Mouse (Mus musculus): ENCODE measurements around the gene Edc4. TPM values are rescaled to one million over a fixed set of nuclear protein-coding genes. Genes with fewer than 3 reads are reported as not detected.
"Not testable (repeated sequence)": the region's sequence is repeated elsewhere in the genome, so short reads cannot be mapped to it uniquely, and the experiment has no call there.

Edc4 gene
- 10 to 100 TPM; 19.7 TPM for total RNA-seq (2021)
- long read RNA-seq, experiment 1, full-length matches to known transcripts, result 34 of 66 reads
- long read RNA-seq, experiment 1, partial matches to known transcripts, result 7 of 66 reads
- long read RNA-seq, experiment 1, other reads (novel, unspliced or antisense), result 25 of 66 reads
- long read RNA-seq, experiment 2, full-length matches to known transcripts, result 24 of 46 reads
- long read RNA-seq, experiment 2, partial matches to known transcripts, result 1 of 46 reads
- long read RNA-seq, experiment 2, other reads (novel, unspliced or antisense), result 21 of 46 reads

- H3K4me3 ChIP-seq, result peak within 1 kb of the TSS; percentile 74
- intact Hi-C loops (cut with DNase I), result no loop called here
- TF ChIP-seq CTCF (IDR thresholded peaks at IDR 0.05), result no peak
- H3K27ac ChIP-seq, result peak within 1 kb of the TSS; percentile 94
- DNase-seq, result peak; percentile 89
These were observed at the start of gene Edc4 for GRCm38 (mm10) chr8:105880754-105881520. TSS of gene Edc4 (plus strand) at chr8:105880881.

- H3K4me3 ChIP-seq; intact Hi-C loops (cut with DNase I); DNase-seq; H3K27ac ChIP-seq: not testable (repeated sequence)
These were observed 46.9 kb upstream of the Edc4 start for GRCm38 (mm10) chr8:105833740-105834139.

DNA sequence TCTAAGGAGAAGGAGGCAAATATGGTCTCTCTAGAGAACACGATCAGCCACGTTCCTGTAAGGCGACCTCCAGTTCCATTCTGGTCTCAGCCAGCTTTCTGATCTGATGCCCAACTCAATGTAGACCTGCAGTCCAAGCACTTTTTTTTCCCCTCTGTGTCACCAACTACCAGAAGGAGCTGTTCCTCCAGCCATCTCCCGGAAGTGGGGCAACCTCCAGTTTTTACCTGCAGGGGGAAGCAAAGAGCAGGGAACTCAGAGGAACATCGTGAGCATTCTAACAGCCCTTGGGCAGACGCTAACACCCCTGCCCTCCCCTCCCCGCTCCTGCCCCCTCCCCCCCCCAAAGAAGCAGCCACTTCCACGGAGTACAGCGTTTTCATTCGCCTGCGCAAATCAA is 45.4 kb upstream of the Edc4 start:
- Histone ChIP-seq H3K27ac (peak overlapping the region; percentile 50), H3K4me3 (no peak overlapping the region)
- peak; percentile 84 for DNase-seq
- TF ChIP-seq CTCF (IDR thresholded peaks at IDR 0.05), result peak; percentile 82
- intact Hi-C loops (cut with DNase I), result loop anchor here (1.0 to 5.0 kb wide), 2 partner anchors 95 to 187 kb away; no protein-coding TSS in a partner anchor

DNA sequence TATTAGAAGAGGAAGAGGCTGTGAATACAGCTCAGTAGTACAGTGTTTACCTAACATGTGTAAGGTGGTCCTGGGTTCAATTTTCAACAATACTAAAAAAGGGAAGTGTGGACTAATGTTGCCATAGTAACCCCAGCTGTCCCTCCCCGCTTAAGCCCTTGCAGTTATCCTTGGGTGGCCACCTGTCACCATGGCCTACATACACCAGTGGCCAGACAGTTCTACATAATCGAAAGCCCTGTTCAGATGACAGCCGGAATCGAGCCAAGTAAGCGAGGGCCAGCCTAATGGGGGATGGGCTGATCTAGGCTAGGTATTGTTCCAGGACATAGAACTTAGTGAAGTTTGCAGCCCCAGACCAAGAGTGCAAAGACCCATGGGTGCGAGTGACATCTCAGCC is 43.7 kb upstream of the Edc4 start:
- intact Hi-C loops (cut with DNase I), result loop anchor here (5.0 kb wide), 1 partner anchor 185 kb away; no protein-coding TSS in a partner anchor

DNA sequence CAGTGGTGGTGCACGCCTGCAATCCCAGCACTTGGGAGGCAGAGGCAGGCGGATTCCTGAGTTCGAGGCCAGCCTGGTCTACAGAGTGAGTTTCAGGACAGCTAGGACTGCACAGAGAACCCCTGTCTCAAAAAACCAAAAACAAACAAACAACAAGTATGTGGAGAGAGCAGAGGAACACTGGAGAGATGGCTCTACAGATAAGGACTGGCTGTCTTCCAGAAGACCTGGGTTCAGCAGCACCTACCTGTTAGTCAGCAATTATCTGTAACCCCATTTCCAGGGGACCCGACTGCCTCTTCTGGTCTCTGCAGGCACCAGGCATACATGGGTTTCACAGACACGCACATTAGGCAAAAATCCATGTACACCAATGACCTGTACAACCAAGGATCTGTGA is 41.5 kb upstream of the Edc4 start:
- TF ChIP-seq CTCF (IDR thresholded peaks at IDR 0.05), result no peak
- Histone ChIP-seq H3K27ac (no peak overlapping the region), H3K4me3 (no peak overlapping the region)
- no peak for DNase-seq
- intact Hi-C loops (cut with DNase I), result loop anchor here (5.0 kb wide), 1 partner anchor 183 kb away; no protein-coding TSS in a partner anchor

More for the DNA sequence above, 43.7 kb upstream of the Edc4 start:
- H3K4me3 ChIP-seq, result no peak overlapping the region
- H3K27ac ChIP-seq, result no peak overlapping the region
- DNase-seq, result no peak
- TF ChIP-seq CTCF (IDR thresholded peaks at IDR 0.05), result no peak

GRCm38 (mm10) chr8:105846678-105847077 is 34.0 kb upstream of the Edc4 start:
- H3K27ac ChIP-seq, result no peak overlapping the region
- H3K4me3 ChIP-seq, result no peak overlapping the region
- intact Hi-C loops (cut with DNase I), result no loop called here
- no peak for TF ChIP-seq CTCF (IDR thresholded peaks at IDR 0.05)
- DNase-seq, result no peak

DNA sequence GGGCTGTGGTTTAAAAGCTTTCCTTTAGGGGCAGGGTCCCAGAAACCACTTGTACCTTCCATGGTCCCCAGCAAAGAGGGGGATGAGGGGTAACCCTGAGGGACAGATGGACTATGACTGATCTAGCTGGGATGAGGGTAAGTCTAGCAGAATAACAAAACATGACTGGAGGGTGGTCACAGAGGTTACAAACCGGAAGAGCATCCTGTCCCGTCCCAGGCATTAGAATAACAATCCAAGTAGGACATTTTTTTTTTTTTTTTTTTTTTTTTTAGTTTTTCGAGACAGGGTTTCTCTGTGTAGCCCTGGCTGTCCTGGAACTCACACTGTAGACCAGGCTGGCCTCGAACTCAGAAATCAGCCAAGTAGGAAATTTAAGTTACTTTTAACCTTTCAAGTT is 30.7 kb upstream of the Edc4 start:
- no peak for TF ChIP-seq CTCF (IDR thresholded peaks at IDR 0.05)
- Histone ChIP-seq H3K4me3 (no peak overlapping the region), H3K27ac (no peak overlapping the region)
- no peak for DNase-seq
- intact Hi-C loops (cut with DNase I), result loop anchor here (5.0 kb wide), 2 partner anchors 52 to 82 kb away; partner anchors contain the start of genes Ctrl and Pskh1

DNA sequence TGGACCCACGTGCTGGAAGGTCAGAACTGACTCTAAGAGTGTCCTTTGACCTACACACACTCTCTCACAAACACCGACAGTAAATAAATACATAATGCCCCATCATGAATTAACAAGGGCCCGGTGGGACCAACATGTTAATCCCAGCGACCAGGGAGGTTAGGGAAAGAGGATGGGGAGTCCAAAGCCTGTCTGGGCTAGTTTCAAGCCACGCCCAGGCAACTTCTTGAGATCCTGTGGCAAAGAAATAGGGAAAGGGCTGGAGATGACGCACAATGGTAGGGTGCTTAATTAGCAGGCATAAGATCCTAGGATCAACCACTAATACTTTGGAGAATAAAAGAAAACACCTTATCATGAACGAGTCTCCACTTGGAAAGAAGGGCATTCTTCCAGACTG is 30.1 kb upstream of the Edc4 start:
- TF ChIP-seq CTCF (IDR thresholded peaks at IDR 0.05), result no peak
- DNase-seq, result no peak
- no peak overlapping the region for H3K4me3 ChIP-seq
- intact Hi-C loops (cut with DNase I), result loop anchor here (5.0 kb wide), 2 partner anchors 52 to 82 kb away; partner anchors contain the start of genes Ctrl and Pskh1
- no peak overlapping the region for H3K27ac ChIP-seq

- Histone ChIP-seq H3K4me3 (peak overlapping the region; percentile 97), H3K27ac (peak overlapping the region; percentile 79)
- peak; percentile 91 for DNase-seq
- intact Hi-C loops (cut with DNase I), result loop anchor here (5.0 kb wide), 2 partner anchors 51 to 81 kb away; partner anchors contain the start of genes Ctrl and Pskh1
- no peak for TF ChIP-seq CTCF (IDR thresholded peaks at IDR 0.05)
These were observed 29.0 kb upstream of the Edc4 start for GRCm38 (mm10) chr8:105851651-105852143.

DNA sequence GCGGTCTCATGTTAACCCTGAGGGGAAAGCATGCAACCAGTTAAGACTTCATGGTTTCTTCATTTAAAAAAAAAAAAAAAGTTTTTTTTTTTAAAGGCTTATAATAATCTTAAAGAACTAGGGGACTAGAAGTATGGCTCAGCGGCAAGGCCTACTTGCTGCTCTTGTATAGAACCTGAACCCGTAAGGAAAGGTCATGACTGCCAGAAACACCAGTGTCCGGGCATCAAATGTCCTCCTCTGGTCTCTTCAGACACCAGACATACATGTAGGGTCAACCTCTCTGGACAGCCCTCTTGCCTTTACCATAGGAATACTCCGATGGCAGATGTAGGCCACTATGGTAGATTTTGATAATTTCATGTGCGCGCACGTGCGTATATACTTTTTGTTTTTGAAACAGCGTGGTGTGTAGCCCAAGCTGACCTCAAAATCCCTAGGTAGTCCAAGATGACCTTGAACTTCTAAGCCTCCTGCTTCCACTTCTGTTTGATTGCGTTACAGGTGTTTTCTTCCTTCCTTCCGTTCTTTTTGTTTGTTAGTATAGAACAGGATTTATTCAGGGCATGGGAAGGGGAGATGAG is 28.4 kb upstream of the Edc4 start:
- Histone ChIP-seq H3K4me3 (peak overlapping the region; percentile 97), H3K27ac (peak overlapping the region; percentile 79)
- no peak for DNase-seq
- intact Hi-C loops (cut with DNase I), result loop anchor here (5.0 kb wide), 2 partner anchors 50 to 80 kb away; partner anchors contain the start of genes Ctrl and Pskh1
- TF ChIP-seq CTCF (IDR thresholded peaks at IDR 0.05), result no peak

- H3K27ac ChIP-seq, result peak within 1 kb of the TSS; percentile 79
- no peak for TF ChIP-seq CTCF (IDR thresholded peaks at IDR 0.05)
- intact Hi-C loops (cut with DNase I), result loop anchor here (5.0 kb wide), 2 partner anchors 49 to 79 kb away; partner anchors contain the start of genes Ctrl and Pskh1
- H3K4me3 ChIP-seq, result peak within 1 kb of the TSS; percentile 97
- no peak for DNase-seq
These were observed 27.5 kb upstream of the Edc4 start, which contains the start of gene Cenpt for GRCm38 (mm10) chr8:105853178-105853577. TSS of gene Cenpt (minus strand) at chr8:105853278.

DNA sequence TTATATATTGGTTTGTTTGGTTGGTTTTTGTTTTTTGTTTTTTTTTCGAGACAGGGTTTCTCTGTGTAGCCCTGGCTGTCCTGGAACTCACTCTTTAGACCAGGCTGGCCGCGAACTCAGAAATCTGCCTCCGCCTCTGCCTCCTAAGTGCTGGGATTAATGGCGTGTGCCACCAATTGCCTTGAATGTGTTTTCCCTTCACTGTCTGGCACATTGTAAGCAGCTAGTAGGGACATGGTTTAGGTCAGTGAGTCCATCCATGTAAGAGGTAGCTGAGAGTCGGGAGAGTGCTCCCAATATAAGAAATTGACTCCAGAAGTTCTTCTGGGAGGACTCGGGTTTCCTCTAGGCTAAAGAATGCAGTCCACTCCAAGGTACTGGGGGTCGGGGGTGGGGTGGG is 26.4 kb upstream of the Edc4 start:
- TF ChIP-seq CTCF (IDR thresholded peaks at IDR 0.05), result no peak
- peak overlapping the region; percentile 83 for H3K4me3 ChIP-seq
- intact Hi-C loops (cut with DNase I), result loop anchor here (5.0 kb wide), 2 partner anchors 48 to 78 kb away; partner anchors contain the start of genes Ctrl and Pskh1
- DNase-seq, result no peak
- peak overlapping the region; percentile 98 for H3K27ac ChIP-seq
